Mouse (Mus musculus) monocyte, adult 5-6 weeks (primary cell): ENCODE measurements around the gene Gm10134. TPM values are rescaled to one million over a fixed set of nuclear protein-coding genes. Genes with fewer than 3 reads are reported as not detected.
"Not testable (repeated sequence)": the region's sequence is repeated elsewhere in the genome, so short reads cannot be mapped to it uniquely, and the experiment has no call there.

Experiments used
- ATAC-seq: fragments of 153-309, 156-312 bp; replicated peaks from 2 replicates; pipeline ENCODE4 v1.8.0; 2017; ENCODE audit warnings: mild to moderate bottlenecking; ENCODE audit not compliant: low TSS enrichment, insufficient number of reproducible peaks, severe bottlenecking, poor library complexity, low FRiP score
- total RNA-seq: library from RNA; stranded (forward); fragments of 200-1000, 200-491, 200-594 nt; gene quantifications from 3 replicates; pipeline ENCODE4 v1.2.3, GENCODE M21; 2017

Gene Gm10134
- total RNA-seq, 1 experiment from 2014 or later: not detected

DNA sequence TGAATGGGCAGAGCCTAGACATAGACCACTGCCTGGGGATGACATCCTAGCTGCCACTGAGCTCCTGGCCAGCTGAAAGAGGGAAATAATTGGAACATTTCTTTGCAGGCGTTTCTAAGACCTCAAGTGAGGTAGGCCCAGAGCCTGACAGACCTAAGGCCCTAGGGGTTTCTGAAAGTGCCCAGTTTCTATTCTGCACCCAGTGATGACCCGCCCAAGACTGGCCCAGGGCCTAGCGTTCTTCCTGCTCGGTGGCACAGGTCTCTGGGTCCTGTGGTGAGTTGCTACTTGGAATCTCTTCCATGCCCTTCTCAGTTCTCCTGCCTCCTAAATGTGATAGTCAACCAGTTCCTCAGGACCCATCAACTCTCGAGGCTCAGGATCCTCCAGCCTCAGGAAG is 8.3 kb upstream of the Gm10134 start:
- ATAC-seq: no peak

DNA sequence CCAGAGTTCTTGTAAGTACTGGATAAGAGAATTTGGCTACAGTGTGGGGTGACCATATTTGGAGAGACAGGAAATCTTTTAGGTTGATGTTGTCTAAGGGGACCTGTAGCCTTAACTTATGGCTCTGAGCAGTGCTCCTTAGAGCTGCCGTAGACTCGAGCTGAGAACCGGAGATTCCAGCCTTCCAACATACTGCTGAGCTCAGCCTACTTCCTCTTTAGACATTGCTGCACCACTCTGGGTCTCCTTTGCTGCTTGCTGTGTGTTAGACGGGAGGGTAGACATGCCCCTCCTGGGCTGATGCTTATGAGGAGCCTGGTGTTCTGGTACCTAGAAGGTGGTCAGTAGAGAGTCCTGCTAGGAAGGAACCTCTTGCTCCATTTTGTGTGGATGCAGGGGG is 7.5 kb upstream of the Gm10134 start:
- no peak for ATAC-seq

DNA sequence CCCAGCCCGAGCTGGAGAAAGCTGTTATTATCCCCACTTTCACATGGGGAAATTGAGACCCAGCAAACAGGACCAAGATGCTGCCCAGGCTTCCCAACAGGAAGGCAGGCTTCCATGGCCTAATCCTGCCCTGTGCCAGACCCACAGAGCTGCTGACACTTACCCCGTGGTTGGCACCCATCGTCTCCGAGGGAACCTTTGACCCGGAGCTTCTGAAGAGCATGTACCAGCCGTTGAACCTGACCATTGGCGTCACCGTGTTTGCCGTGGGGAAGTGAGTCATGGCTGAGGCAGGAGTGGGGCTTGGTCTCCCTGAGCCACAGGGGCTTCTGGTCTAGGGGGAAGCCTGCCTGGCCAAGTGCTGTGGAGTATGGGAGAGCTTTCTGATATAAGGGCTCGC is 2.9 kb upstream of the Gm10134 start:
- ATAC-seq: no peak

DNA sequence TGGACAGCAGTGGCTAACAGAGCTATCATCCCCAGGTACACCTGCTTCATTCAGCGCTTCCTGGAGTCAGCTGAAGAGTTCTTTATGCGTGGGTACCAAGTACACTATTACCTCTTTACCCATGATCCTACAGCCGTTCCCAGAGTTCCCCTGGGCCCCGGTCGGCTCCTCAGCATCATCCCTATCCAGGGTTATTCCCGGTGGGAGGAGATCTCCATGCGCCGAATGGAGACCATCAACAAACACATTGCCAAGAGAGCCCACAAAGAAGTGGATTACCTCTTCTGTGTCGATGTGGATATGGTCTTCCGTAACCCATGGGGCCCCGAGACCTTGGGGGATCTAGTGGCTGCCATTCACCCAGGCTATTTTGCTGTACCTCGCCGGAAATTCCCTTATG is 1.2 kb upstream of the Gm10134 start:
- no peak for ATAC-seq

DNA sequence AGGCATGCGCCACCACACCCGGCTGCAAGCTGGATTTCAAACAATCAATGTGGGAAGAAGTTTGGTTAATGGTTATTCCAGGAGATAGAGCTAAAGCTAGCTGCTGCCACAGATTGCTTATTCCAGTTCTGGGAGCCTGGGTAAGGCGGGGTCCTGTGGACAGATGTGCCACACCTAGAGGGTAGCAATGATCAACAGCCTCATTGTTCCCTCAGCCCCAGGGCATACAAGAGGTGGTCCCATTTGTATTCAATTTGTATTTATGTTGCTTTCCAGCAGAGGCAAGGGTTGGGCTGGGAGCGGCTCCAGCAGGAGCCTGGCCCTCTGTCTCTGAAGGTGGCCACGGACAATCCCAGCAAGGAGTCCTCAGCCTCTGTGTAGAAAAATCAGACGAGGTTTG is 396 bp downstream of the Gm10134 start:
- no peak for ATAC-seq

DNA sequence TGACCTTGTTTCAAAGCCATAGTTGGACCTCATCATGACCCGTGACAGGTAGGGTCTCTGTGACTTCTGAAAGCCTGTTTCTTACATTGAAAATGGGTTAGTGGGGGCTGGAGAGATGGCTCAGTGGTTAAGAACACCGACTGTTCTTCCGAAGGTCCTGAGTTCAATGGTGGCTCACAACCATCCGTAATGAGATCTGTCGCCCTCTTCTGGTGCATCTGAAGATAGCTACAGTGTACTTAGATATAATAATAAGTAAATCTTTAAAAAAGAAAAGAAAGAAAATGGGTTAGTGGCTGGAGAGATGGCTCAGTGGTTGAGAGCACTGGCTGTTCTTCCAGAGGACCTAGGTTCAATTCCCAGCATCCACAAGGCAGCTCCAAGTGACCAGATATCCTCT is 5.7 kb downstream of the Gm10134 start:
- not testable (repeated sequence) for ATAC-seq

DNA sequence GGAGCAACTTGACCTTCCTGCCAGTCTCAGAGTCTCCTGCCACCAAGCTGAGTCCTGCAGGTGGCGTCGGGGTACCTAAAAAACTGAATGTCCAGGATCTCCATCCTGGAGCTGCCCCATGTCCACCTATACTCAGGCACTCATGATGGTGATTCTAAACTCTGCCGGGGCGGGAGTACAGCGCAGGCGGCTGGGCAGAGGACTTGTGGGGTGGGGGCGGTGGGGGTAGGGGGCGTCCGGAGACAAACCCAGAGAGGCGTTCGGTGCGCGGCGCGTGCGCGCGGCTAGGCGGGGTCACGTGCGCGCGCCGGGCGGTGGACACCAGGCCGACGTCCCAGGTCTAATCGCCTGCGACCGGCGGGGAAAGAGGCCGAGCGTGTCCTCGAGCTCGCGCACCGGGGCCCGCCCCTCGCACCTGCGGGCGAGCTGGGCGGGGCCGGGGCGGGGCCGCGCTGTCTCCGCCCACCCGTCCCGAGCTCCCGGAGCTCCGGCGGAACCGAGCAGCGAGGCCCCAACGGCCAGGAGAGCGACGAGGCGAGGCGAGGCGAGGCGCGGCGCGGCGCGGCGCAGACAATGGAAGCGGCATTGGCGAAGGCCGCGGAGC is 7.0 kb downstream of the Gm10134 start, which contains the start of gene Ralgds:
Gene Ralgds (plus strand): TSS at position 328 of the 604 bp plus-strand sequence.
- no peak for ATAC-seq

DNA sequence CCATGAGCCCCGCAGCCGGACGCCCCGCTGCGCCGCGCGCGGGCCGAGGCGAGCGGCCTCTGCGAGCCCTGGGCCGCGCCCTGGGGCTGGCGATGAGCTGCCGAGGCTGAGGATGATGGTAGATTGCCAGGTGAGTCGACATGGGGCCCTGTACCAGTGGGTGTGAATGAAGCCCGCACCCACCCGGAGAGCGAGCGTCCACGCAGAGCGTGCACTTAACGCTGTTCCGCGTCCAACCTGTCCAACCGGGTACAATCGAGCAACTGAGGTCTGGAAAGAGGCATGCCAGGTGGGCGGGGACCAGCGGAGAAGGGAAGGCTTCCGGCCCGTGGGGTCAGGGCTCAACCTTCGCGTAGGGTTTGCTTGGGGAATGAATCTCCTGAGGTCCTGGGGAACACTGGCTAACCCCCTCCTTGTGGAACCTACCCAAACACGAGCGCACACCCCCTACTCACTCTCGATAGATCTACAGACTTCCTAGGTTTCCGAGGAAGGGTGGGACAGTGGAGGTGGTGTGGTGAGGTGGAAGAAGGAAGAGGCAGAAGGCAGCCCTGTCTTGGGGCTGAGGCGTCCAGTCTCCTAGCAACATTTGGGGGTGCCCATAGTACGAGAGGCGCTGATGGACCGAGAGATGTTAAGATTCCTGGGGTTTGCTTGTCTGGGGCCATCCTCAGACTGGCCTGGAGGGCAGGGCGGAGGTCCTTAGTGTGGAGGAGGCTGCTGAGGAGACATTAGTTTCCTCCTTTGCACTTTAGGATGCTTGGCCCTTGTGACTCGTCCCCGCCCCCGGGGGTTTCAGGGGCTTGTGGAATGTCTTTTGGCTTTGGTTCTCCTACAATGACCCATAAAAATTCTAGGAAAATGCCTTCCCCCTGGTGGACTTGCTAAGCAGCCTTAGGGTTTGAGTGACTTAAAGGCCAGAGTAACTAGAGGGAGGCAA is 7.8 kb downstream of the Gm10134 start:
- 0 out of 2 replicates have a peak, but pooled peaks have one; percentile 4 for ATAC-seq

DNA sequence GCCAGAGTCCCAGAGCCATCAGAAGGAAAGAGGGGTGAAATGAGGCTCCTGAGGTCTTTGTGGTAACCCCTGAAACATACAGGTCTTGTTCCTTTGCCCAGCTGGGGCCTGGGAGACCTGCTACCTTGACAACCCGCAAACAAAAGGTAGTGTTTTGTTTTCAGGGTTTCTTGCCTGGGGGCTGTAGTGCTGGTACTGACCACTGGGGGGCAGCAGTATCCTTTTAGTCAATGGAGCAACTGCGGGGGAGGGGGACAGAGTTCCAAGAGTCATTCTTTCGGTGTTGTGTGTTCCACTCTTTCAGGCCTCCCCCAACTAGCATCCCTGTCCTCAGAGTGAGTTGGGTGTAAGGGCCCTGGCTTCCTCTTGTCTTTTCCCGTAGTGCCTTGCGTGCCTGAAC is 8.6 kb downstream of the Gm10134 start:
- peak; percentile 37 for ATAC-seq

DNA sequence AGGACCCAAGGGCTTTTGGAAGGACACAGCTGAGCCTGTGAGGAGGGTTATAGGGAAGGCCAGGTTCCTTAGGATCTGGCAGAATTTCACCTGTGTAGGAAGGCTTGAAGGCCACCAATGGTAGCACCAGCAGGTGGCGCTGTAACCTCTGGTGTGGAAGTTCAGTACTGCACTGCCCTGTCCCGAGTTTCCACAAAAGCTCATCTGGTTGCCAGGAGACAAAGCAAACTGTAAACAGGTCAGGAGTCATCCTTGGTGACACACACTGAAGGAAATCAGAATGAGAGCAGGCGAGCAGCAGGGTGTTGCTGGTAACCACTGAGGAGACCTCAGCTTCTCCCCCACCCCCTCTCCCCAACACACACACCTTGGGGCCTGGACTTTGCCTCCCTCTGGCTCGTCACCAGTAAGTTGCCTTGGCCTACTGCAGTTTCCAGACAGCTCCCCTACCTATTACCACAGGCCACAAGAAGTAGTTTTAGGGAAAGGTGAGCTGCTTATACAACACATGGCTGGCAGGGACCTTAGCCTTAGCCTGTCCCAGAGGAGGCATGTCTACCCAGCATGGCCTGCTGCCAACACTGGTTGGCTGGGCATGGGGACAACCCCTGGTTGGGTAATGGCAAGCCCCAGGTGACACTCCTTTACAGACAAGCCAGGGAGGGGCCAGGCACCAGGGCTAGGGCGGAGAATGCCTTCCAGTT is 11.5 kb downstream of the Gm10134 start:
- ATAC-seq: peak; percentile 58

DNA sequence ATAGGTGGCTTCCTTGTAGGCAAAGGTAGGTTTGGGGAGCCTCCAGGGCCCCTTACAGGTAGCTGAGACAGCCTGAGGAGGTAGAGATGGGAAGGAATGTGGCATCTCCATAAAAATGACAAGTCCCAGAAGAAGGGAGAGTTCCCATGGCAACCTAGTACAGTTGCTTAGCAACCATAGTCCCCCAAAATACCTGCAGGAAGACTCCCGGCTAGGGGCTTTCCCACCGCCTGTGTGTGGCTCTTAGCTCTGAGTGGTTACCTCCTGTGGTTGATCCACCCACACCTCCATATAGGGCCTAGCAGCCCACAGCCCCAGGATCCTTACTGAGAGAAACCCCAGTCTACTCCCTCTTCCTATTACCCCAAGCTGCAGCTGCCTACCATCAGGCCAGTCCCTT is 12.3 kb downstream of the Gm10134 start:
- no peak for ATAC-seq

DNA sequence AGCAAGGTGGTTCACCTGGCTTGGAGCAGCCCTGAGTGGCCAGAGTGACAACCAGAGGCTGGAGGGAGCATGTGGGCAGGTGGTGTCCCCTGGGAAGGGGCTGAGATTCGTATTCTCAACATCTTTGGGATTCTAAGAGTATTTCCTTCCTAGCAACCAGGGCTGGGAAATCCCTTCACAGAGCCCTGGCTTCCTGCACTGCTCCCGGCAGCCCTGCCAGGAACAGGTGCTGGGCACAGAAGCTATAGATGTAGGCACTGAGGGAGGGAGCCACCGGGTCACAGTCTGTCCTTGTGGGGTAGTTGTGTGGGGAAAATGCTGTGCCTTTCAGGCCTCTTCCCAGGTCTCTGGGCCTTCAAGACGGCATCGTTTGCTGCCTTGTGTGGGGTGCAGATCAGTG is 14.7 kb downstream of the Gm10134 start:
- no peak for ATAC-seq

DNA sequence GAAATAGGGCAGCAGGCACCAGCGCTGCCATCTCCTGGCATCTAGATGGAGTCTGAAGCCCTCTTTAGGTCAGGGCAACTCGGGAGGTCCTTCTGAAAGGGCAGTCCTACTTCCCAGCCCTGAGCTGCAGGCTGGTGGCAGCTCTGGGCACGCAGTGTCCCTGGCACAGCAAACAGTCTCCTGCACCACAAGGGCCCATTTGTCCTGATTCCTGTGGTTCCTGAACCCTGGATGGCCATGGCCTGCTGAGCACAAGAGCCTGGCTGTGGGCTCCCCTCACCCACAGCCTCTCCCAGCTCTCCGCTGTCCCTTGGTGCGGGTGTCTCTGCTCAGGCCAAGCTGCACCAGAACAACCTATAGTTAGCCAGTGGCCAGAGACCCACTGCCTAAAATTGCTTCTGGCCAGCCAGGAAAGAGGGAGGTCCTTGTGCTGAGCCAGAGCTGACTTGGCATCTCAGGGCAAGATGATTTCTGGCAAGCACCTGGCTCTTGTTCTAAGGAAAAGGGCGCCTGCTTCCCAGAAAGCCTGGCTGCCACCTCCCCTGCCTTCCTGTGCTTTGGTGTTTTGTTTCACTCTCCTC is 15.8 kb downstream of the Gm10134 start:
- ATAC-seq: no peak

DNA sequence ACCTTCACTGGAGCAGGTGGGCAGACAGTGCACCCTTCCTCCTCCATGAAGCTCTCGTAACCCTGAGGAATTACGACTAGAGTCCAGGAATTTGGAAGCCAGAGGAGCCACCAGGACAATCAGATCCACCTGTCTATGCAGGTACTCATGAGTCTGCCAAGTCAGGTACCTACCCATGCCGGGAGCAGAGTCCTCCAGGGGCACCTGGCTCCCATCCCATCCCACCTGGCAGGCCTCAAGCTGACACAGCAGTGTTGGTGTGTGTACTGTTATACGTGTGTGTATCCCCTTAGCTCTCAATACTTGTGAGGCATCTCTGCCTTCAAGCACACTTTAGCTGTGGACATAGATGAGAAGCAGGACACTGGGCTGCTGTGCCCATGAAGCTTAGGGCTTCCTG is 16.3 kb downstream of the Gm10134 start:
- ATAC-seq: no peak

DNA sequence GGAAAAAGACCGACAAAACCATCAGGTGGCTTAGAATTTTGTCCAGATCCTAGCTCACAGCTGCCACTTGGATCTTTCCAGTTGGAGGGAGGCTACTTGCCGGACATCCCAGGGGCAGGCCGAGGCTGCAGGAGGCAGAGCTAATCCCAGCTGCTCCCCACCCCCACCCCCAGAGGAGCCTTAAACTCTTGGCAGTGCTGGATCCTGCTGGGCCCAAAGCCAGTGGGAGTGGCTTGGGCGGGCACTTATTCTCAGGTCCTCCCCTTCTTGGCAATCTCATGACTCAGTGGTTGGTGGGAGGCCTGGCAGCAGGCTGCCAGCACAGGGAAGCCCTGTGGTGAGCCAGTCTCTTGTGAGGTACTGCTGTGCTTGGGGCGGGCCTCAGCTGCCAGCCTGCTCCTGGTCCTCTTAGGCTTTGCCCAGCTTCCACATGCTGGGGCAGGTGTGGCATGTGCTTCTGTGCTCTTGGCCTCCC is 17.8 kb downstream of the Gm10134 start:
- no peak for ATAC-seq

DNA sequence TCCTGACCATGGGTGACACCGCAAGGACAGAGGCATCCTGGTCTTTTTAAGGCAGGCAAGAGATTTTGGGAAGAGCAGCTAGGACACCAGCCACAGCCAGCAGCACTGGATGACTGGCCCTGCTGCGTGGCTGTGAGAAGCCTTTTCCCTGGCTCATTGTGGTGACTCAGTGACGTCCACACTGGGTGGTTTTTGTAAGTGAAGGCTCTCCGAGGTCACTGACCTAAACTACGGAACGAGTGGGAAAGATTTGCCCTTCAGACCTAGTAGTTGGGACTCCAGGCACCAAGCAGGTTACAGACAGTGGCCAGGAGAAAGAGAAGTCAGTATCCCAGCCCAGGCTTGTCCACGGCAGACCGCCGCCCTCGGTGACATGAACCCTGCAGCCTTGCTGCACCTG is 18.5 kb downstream of the Gm10134 start:
- ATAC-seq: no peak

DNA sequence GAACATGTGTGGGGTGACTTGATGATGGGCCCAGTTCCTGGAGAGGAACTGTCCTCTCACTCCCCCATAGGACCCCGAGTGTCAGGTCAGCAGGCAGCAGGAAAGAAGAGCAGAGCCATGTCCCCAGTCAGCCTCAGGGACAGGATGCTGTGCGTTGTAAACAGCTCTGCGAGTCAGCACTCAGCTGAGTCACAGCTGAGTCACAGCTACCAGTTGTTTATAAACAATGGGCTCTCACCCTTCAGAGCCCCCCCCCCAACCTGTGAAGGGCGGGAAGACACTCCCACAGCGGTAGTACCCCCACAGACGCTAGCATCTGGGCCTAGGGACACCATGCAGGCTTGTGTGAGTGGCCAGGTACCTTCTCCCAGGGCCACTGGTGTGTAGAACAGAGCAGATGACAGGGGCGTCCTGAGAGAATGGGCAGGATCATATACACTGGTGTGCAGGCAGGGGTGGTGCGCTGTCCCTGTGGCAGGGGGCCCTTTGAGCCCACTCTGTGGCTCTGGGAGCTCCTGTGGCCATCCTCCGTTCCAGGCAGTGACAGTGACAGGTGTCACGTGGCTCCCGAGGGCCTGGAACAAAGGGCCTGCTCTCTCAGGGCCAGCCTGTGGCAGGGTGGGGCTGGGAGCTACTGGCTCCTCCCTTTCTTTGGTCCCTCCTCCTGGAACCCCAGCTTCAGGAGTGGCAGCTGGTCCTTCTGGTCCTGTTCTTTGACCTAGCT is 19.5 kb downstream of the Gm10134 start:
- ATAC-seq: no peak
